Comparison of ENCODE assay signal across 13 mouse cellular contexts in genomic region chr17:12316251-12316650, GRCm38 (mm10). TPM values are rescaled to one million over a fixed set of nuclear protein-coding genes. Genes with fewer than 3 reads are reported as not detected.
DNase-seq lines count a peak whose midpoint lies in the region; ATAC-seq and TF ChIP-seq lines count a peak whose summit lies in the region.
"Had no signal": no experiment of that assay in that cellular context is flagged by ENCODE, and none has a peak within 500 bp of the region (broad histone marks: within the 10 kb centered on the region; RNA-seq: fewer than 3 reads in every experiment).

No protein-coding gene starts in this region.

- no peaks in the 10 kb centered on the region for H3K27me3 ChIP-seq in midbrain, embryonic 16.5 days (ENCODE audit: control insufficient read depth, insufficient read depth, low read depth, low read length)
- H3K27me3 ChIP-seq in intestine, embryonic 16.5 days (replicated peaks; ENCODE audit: control insufficient read depth, insufficient read depth, low read length): no peaks in the 10 kb centered on the region
- H3K27me3 ChIP-seq in liver, embryonic 12.5 days (replicated peaks): no peaks in the 10 kb centered on the region
- H3K27me3 ChIP-seq: kidney, embryonic 15.5 days; limb, embryonic 12.5 days had no signal

- no peak for ATAC-seq in midbrain, embryonic 16.5 days
- ATAC-seq in intestine, embryonic 16.5 days: no peak
- ATAC-seq in liver, embryonic 12.5 days: no peak

- no peak for TF ChIP-seq POLR2A in cortical plate, adult 2 months (IDR thresholded peaks at IDR 0.05; ENCODE audit: extremely low read depth, insufficient read depth, low read length)

- no peaks in the 10 kb centered on the region for H3K9me3 ChIP-seq in midbrain, embryonic 16.5 days (replicated peaks; ENCODE audit: control insufficient read depth, low read length, poor library complexity, severe bottlenecking)
- H3K9me3 ChIP-seq in intestine, embryonic 16.5 days (ENCODE audit: control insufficient read depth, low read length): no peaks in the 10 kb centered on the region
- no peaks in the 10 kb centered on the region for H3K9me3 ChIP-seq in liver, embryonic 12.5 days (replicated peaks)
- H3K9me3 ChIP-seq: kidney, embryonic 15.5 days; limb, embryonic 12.5 days had no signal

- peaks cover 3% of the 10 kb centered on the region; the same call in 1 of the 2 replicates for H3K4me1 ChIP-seq in cortical plate, adult 2 months (ENCODE audit: control insufficient read depth, insufficient read depth, low read length)
- H3K4me1 ChIP-seq in midbrain, embryonic 16.5 days (ENCODE audit: control insufficient read depth, insufficient read depth, low read length): peaks cover 34% of the 10 kb centered on the region
- H3K4me1 ChIP-seq in intestine, embryonic 16.5 days (ENCODE audit: control insufficient read depth, insufficient read depth, low read length): peaks cover 9% of the 10 kb centered on the region; the same call in 1 of the 2 replicates
- peaks cover 48% of the 10 kb centered on the region for H3K4me1 ChIP-seq in liver, embryonic 12.5 days

- H3K36me3 ChIP-seq in midbrain, embryonic 16.5 days (ENCODE audit: control insufficient read depth, insufficient read depth, low read length): no peaks in the 10 kb centered on the region
- H3K36me3 ChIP-seq in intestine, embryonic 16.5 days (ENCODE audit: control insufficient read depth, insufficient read depth, low read length): no peaks in the 10 kb centered on the region
- no peaks in the 10 kb centered on the region; the same call in 1 of the 2 replicates for H3K36me3 ChIP-seq in liver, embryonic 12.5 days
- H3K36me3 ChIP-seq: kidney, embryonic 15.5 days; limb, embryonic 12.5 days had no signal

- no peak for TF ChIP-seq CTCF in left cerebral cortex, adult 2 months (IDR thresholded peaks at IDR 0.05)
- no peak for TF ChIP-seq CTCF in cortical plate, adult 2 months (IDR thresholded peaks at IDR 0.05; ENCODE audit: extremely low read depth, insufficient read depth, low read length)

- H3K9ac ChIP-seq in midbrain, embryonic 16.5 days (ENCODE audit: low read depth, low read length): no peak overlapping the region; the same call in 1 of the 2 replicates
- H3K9ac ChIP-seq in intestine, embryonic 16.5 days (ENCODE audit: low read depth, low read length): no peak overlapping the region
- no peak overlapping the region for H3K9ac ChIP-seq in liver, embryonic 12.5 days
- H3K9ac ChIP-seq: kidney, embryonic 15.5 days; limb, embryonic 12.5 days had no signal

- peak; percentile 43 for DNase-seq in cerebellum, adult 9-11 months
- no peak for DNase-seq in cerebellum, adult 8-10 months
- DNase-seq in left cerebral cortex, adult 2 months (ENCODE audit: extremely low spot score in 1 of 2, low spot score in 2 of 2): peak; percentile 36 to 45
- no peak for DNase-seq in left cerebral cortex, postnatal 4 days
- DNase-seq: gastrocnemius, postnatal 14 days; lung, postnatal 14 days; thymus, postnatal 4 days had no signal

- peak overlapping the region; percentile 48; the same call in 1 of the 2 replicates for H3K27ac ChIP-seq in left cerebral cortex, adult 2 months
- 0 out of 2 replicates have a peak overlapping the region, but pooled peaks have one; percentile 45 for H3K27ac ChIP-seq in cortical plate, adult 2 months (ENCODE audit: insufficient read depth, low read length)
- H3K27ac ChIP-seq in midbrain, embryonic 16.5 days (ENCODE audit: low read length): no peak overlapping the region
- no peak overlapping the region for H3K27ac ChIP-seq in intestine, embryonic 16.5 days (ENCODE audit: low read length)
- no peak overlapping the region for H3K27ac ChIP-seq in liver, embryonic 12.5 days
- H3K27ac ChIP-seq: kidney, embryonic 15.5 days; limb, embryonic 12.5 days had no signal

- 93% methylated on average over 13 of the region's 13 CpGs for WGBS in midbrain, embryonic 16.5 days
- 85% methylated on average over 13 of the region's 13 CpGs for WGBS in intestine, embryonic 16.5 days
- 86% methylated on average over 13 of the region's 13 CpGs for WGBS in liver, embryonic 12.5 days (ENCODE audit: insufficient replicate concordance)

- peak overlapping the region; percentile 92 for H3K4me3 ChIP-seq in left cerebral cortex, adult 2 months
- peak overlapping the region; percentile 45 for H3K4me3 ChIP-seq in cortical plate, adult 2 months (ENCODE audit: insufficient read depth, low read length)
- H3K4me3 ChIP-seq in midbrain, embryonic 16.5 days (ENCODE audit: low read depth, low read length): peak overlapping the region; percentile 18; the same call in 1 of the 2 replicates
- no peak overlapping the region for H3K4me3 ChIP-seq in intestine, embryonic 16.5 days (ENCODE audit: low read length)
- H3K4me3 ChIP-seq in liver, embryonic 12.5 days: no peak overlapping the region
- H3K4me3 ChIP-seq: kidney, embryonic 15.5 days; limb, embryonic 12.5 days had no signal

- peak overlapping the region; percentile 51 for H3K4me2 ChIP-seq in midbrain, embryonic 16.5 days (ENCODE audit: low read length)
- H3K4me2 ChIP-seq in intestine, embryonic 16.5 days (ENCODE audit: low read depth, low read length): no peak overlapping the region
- H3K4me2 ChIP-seq in liver, embryonic 12.5 days: no peak overlapping the region
- H3K4me2 ChIP-seq: kidney, embryonic 15.5 days had no signal

- intact Hi-C loops in left cerebral cortex, adult 2 months (cut with DNase I): no loop called here
- intact Hi-C loops in left cerebral cortex, postnatal 4 days (cut with DNase I): no loop called here

RNA-seq across cellular contexts. Expression of gene Map3k4, which starts 2.3 kb away (rescaled TPM):
- 10 to 100 TPM; 50.0 to 50.2 TPM for total RNA-seq in left cerebral cortex, adult 2 months (2021)
- 10 to 100 TPM; 43.0 to 44.1 TPM for total RNA-seq in left cerebral cortex, postnatal 4 days (2021)
- polyA plus RNA-seq in cortical plate, adult 2 months (2012; rRNA removed): 25.4 and 28.1 TPM in 2 replicates
- 31.3 and 41.3 TPM in 2 replicates for polyA plus RNA-seq in midbrain, embryonic 16.5 days (2015; fragmentation: Nextera tagmentation; extraction: Ambion mirVana)
- 25.6 and 28.3 TPM in 2 replicates for polyA plus RNA-seq in intestine, embryonic 16.5 days (2015; fragmentation: Nextera tagmentation; extraction: Ambion mirVana)
- polyA plus RNA-seq in liver, embryonic 12.5 days (2016; fragmentation: Nextera tagmentation; extraction: Ambion mirVana): 23.0 and 24.2 TPM in 2 replicates

Comparison
In these comparisons a context has a peak if more than half of its experiments do, and no peak if none do; other contexts are left out.
1. DNase-seq: peak in cerebellum, adult 9-11 months (single experiment) and left cerebral cortex, adult 2 months (2 of 2); none in cerebellum, adult 8-10 months (single experiment) and left cerebral cortex, postnatal 4 days (single experiment).
2. H3K27ac ChIP-seq: peak in left cerebral cortex, adult 2 months (single experiment) and cortical plate, adult 2 months (single experiment); none in midbrain, embryonic 16.5 days (single experiment), intestine, embryonic 16.5 days (single experiment) and liver, embryonic 12.5 days (single experiment).
3. H3K4me3 ChIP-seq: peak in left cerebral cortex, adult 2 months (single experiment), cortical plate, adult 2 months (single experiment) and midbrain, embryonic 16.5 days (single experiment); none in intestine, embryonic 16.5 days (single experiment) and liver, embryonic 12.5 days (single experiment).